Mouse (Mus musculus) testis, adult 2 months (tissue): ENCODE data around the gene Grik1.

Experiments
- CTCF ChIP-seq: fragments of 200-500 bp; IDR thresholded peaks from 2 replicates; pipeline ENCODE4 v1.5.1; 2012; ENCODE audit warnings: low read depth, mild to moderate bottlenecking, inconsistent platforms, low read length, moderate library complexity; ENCODE audit not compliant: control insufficient read depth, insufficient read depth, insufficient replicate concordance
- POLR2A ChIP-seq: fragments of 200-500 bp; IDR thresholded peaks from 2 replicates; pipeline ENCODE4 v1.6.1; 2012; ENCODE audit warnings: low read depth, mild to moderate bottlenecking, inconsistent platforms, low read length, moderate library complexity; ENCODE audit not compliant: control insufficient read depth

- TF ChIP-seq CTCF = no peak
- no peak for TF ChIP-seq POLR2A
These were observed 151.2 kb downstream of the Grik1 start for GRCm38 (mm10) chr16:88138913-88139312.
